Mouse (Mus musculus): ENCODE results near the gene Gm5662. TPM values are rescaled to one million over a fixed set of nuclear protein-coding genes. Genes with fewer than 3 reads are reported as not detected.
"Not testable (repeated sequence)": the region's sequence is repeated elsewhere in the genome, so short reads cannot be mapped to it uniquely, and the experiment has no call there.

The Gm5662 gene
- not detected in 2 replicates for polyA plus RNA-seq (2016; fragmentation: Nextera tagmentation; extraction: Ambion mirVana)

DNA sequence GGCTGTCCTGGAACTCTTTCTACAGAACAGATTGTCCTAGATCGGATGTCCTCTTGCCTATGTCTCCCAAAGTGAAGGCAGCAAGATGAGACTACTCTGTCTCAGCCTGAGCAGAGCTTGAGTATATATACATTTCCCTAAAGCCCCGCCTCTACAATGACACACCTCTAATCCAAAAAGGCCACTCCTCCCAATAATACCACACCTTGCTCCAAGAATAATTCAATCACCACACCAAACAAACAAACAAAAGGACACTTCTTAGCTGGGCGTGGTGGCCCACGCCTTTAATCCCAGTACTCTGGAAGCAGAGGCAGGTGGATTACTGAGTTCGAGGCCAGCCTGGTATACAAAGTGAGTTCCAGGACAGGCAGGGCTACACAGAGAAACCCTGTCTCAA is at the start of gene Gm5662:
Gm5662 (minus strand) TSS at position 101 of the 400 bp plus-strand sequence.
- not testable (repeated sequence) for DNase-seq (ENCODE audit: low spot score); H3K9me3 ChIP-seq; H3K27ac ChIP-seq (replicated peaks); H3K36me3 ChIP-seq (replicated peaks); H3K4me3 ChIP-seq; H3K27me3 ChIP-seq (replicated peaks; ENCODE audit: low read depth, poor library complexity, severe bottlenecking); H3K4me1 ChIP-seq
- 86% methylated on average over 5 of the region's 5 CpGs for WGBS

DNA sequence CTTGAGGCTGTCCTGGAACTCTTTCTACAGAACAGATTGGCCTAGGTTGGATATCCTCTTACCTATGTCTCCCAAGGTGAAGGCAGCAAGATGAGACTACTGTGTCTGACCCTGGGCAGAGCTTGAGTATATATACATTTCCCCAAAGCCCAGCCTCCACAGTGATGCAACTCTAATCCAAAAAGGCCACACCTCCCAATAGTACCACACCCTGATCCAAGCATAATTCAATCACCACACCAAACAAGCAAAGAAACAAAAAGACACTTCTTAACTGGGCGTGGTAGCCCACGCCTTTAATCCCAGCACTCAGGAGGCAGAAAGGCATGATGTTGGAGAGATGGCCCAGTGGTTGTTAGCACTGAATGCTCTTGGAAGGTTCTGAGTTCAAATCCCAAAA is 49.6 kb upstream of the Gm5662 start, which contains the start of gene Gm5039:
Gm5039 (minus strand) TSS at position 101 of the 400 bp plus-strand sequence.
- WGBS, result 92% methylated on average over 2 of the region's 2 CpGs
- not testable (repeated sequence) for H3K4me1 ChIP-seq; H3K27me3 ChIP-seq (replicated peaks; ENCODE audit: low read depth, poor library complexity, severe bottlenecking); H3K27ac ChIP-seq (replicated peaks); DNase-seq (ENCODE audit: low spot score); H3K36me3 ChIP-seq (replicated peaks); H3K4me3 ChIP-seq; H3K9me3 ChIP-seq

DNA sequence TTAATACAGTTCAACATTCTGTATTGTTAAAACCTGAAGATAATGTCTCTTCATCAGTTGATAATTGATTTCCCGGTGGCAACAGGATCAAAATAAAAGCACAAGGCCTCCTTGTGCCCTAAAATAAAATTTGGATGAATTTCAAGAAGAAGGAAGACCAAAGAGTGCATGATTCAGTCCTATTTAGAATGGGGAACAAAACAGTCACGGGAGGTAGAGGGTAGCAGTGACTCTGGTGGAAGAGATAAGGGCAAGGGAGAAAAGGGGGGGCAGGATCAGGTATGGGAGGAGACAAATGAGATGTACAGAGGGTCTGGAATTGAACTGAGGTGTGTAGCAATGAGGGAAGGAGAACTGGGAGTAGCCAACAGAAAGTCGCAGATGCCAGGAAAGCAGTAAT is 40.3 kb upstream of the Gm5662 start:
- H3K27ac ChIP-seq (replicated peaks), result no peak overlapping the region
- H3K9me3 ChIP-seq, result 0 out of 2 replicates have a peak, but pooled peaks cover 2% of the 10 kb centered on the region
- WGBS, result 84% methylated on average over 3 of the region's 3 CpGs
- no peak for DNase-seq (ENCODE audit: low spot score)
- no peak overlapping the region for H3K4me3 ChIP-seq
- no peaks in the 10 kb centered on the region for H3K27me3 ChIP-seq (replicated peaks; ENCODE audit: low read depth, poor library complexity, severe bottlenecking)
- H3K4me1 ChIP-seq, result no peaks in the 10 kb centered on the region
- no peaks in the 10 kb centered on the region for H3K36me3 ChIP-seq (replicated peaks)

DNA sequence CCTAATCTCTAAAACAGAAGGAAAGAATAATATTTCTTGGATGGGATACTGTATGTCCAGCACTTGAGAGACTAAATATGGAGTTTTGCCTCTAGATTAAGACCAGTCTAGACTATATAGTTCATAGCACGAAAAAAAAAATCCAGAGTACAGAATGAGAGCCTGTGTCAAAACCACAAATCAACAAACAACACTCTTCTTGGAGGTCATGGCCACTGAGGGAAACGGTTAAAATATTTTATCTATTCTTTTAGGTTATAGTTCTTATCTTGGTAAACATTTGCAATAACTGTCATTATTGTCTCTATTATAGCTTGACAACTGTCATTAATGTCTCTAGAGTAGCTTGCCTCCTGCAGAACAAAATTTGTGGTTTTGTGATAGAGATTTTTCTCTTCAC is 22.9 kb upstream of the Gm5662 start:
- 82% methylated on average over 2 of the region's 2 CpGs for whole genome bisulfite sequencing
- DNase-seq (ENCODE audit: low spot score); H3K27me3 ChIP-seq (replicated peaks; ENCODE audit: low read depth, poor library complexity, severe bottlenecking); H3K4me3 ChIP-seq; H3K4me1 ChIP-seq; H3K27ac ChIP-seq (replicated peaks); H3K36me3 ChIP-seq (replicated peaks); H3K9me3 ChIP-seq: not testable (repeated sequence)

DNA sequence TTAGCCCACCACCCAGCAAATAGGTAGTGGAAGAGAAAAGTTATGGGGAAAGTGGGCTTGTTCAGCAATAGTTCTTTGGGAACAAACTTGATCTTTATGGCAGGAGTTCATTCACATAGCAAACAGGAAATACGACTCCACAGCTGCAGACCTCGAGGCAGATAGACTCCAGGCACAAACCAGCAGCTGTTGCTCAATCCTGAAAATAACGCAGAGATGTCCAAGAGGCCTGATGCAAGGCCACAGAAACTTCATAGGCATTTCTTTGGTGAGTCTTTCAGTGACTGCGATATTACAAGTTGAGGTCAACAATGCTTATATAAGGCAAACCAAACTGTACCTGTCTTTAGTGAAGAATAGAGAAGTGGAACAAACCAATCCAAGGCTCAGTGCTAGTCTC is 18.8 kb upstream of the Gm5662 start:
- not testable (repeated sequence) for DNase-seq (ENCODE audit: low spot score); H3K4me3 ChIP-seq
- WGBS, result 76% methylated on average over 4 of the region's 4 CpGs

DNA sequence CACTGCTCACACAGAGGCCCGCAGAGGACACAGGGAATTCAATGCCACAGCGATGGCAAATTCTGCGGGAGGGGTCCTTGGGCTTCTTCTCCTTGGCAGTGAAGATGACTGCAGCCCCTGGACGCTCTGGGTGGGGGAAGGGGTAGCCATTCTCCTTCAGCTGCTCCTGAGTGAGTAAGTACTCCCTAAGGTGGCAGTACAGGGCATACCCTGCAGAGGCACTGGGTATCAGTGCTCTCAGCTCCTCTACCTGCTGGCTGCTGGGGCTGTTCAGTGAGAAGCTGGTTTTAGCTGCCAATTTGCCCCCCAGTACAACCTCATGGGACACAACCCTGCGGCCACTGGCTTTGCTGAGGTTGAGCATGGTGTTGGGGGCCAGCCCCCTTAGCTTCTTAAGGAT is 10.9 kb upstream of the Gm5662 start:
- DNase-seq (ENCODE audit: low spot score); H3K27ac ChIP-seq (replicated peaks); H3K36me3 ChIP-seq (replicated peaks); H3K9me3 ChIP-seq; H3K4me3 ChIP-seq; H3K4me1 ChIP-seq; H3K27me3 ChIP-seq (replicated peaks; ENCODE audit: low read depth, poor library complexity, severe bottlenecking): not testable (repeated sequence)
- 95% methylated on average over 4 of the region's 5 CpGs for WGBS

More for the DNA sequence above, 18.8 kb upstream of the Gm5662 start:
- H3K36me3 ChIP-seq (replicated peaks); H3K27me3 ChIP-seq (replicated peaks; ENCODE audit: low read depth, poor library complexity, severe bottlenecking); H3K27ac ChIP-seq (replicated peaks); H3K4me1 ChIP-seq; H3K9me3 ChIP-seq: not testable (repeated sequence)

DNA sequence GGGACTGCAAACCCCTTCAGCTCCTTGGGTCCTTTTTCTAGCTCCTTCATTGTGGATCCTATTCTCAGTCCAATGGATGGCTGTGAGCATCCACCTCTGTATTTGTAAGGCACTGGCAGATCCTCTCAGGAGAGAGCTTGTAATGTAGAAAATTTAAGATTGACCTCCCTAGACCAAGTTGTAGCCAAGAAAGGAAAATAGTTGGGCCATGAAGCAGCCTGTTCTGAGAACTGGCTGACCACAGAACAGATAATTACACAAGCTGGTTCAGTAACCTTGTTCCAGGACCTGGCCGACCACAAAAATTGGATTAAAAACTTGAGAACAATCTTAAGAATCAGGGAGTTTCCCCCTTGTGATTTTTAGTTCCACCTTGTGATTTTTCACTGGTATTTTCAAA is 17.1 kb downstream of the Gm5662 start:
- H3K4me1 ChIP-seq, result no peaks in the 10 kb centered on the region
- H3K36me3 ChIP-seq (replicated peaks), result no peaks in the 10 kb centered on the region
- WGBS, result 48% methylated on average over 1 of the region's 1 CpGs
- no peak overlapping the region for H3K4me3 ChIP-seq
- H3K9me3 ChIP-seq, result peaks cover 8% of the 10 kb centered on the region; the same call in 1 of the 2 replicates
- no peaks in the 10 kb centered on the region for H3K27me3 ChIP-seq (replicated peaks; ENCODE audit: low read depth, poor library complexity, severe bottlenecking)
- no peak for DNase-seq (ENCODE audit: low spot score)
- H3K27ac ChIP-seq (replicated peaks), result no peak overlapping the region

DNA sequence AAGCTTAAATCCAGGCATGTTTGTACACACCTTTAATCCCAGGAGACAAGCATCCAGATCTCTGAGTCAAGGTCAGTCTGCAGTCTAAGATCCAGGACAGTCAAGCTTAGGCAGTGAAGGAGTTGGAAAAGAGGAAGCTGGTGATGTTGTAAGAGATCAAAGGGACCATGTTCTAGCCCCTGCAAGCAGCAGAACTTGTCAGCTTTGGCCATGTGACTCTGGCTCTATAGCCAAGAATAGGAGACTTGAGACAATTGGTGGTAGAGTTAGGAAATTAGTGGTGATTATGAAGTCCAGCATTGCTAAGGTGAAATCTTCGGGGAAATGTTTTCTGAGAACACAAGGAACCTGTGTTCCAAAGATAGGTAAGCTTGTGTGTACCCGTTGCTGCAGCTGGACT is 18.4 kb downstream of the Gm5662 start:
- H3K27me3 ChIP-seq (replicated peaks; ENCODE audit: low read depth, poor library complexity, severe bottlenecking); H3K36me3 ChIP-seq (replicated peaks); H3K4me3 ChIP-seq; H3K9me3 ChIP-seq; DNase-seq (ENCODE audit: low spot score); H3K27ac ChIP-seq (replicated peaks); H3K4me1 ChIP-seq: not testable (repeated sequence)
- 63% methylated on average over 2 of the region's 2 CpGs for WGBS

DNA sequence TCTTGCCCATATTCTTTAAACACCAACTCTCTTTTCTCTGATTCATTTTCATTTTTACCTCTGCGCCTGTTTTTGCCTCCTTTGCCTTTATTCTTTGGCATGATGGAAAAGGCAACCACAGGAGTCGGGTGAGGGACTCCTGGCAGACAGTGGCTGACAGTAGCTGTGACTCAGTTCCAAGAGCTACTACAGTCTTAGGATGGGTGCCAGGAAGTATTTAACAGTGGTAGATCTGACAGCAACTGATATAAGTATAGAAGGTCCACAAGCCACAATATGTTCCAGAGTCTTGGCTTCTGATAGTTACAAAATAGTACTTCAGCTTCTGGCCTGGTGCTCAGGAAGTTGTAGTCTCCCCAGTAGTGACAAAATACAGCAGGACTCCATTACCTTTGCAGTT is 24.3 kb downstream of the Gm5662 start, which contains the start of gene Gm8332:
Gm8332 (minus strand) TSS at position 101 of the 400 bp plus-strand sequence.
- not testable (repeated sequence) for DNase-seq (ENCODE audit: low spot score); H3K27me3 ChIP-seq (replicated peaks; ENCODE audit: low read depth, poor library complexity, severe bottlenecking); H3K9me3 ChIP-seq; H3K27ac ChIP-seq (replicated peaks); H3K4me1 ChIP-seq; H3K36me3 ChIP-seq (replicated peaks); H3K4me3 ChIP-seq
- 82% methylated on average over 2 of the region's 2 CpGs for WGBS

DNA sequence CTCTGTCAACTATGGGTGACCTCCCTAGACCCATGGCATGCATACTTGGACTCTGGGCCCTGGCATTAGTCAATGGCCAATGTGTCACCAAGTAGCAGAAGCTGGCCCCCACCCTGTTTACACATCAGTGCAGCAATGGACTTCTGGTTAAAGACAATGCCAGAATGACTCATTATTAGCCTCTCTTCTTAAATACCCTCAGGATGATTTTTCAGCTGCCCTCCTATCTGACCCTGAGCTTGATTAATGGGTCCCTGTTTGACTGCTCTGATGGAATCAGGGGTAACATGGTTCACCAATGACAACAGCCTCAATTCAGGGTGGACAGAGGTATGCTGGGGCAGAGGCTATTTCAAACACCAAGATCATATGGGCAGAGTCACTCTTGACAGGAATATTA is 28.5 kb downstream of the Gm5662 start:
- not testable (repeated sequence) for H3K27ac ChIP-seq (replicated peaks); H3K27me3 ChIP-seq (replicated peaks; ENCODE audit: low read depth, poor library complexity, severe bottlenecking); H3K4me1 ChIP-seq; H3K9me3 ChIP-seq; DNase-seq (ENCODE audit: low spot score); H3K4me3 ChIP-seq; H3K36me3 ChIP-seq (replicated peaks)

DNA sequence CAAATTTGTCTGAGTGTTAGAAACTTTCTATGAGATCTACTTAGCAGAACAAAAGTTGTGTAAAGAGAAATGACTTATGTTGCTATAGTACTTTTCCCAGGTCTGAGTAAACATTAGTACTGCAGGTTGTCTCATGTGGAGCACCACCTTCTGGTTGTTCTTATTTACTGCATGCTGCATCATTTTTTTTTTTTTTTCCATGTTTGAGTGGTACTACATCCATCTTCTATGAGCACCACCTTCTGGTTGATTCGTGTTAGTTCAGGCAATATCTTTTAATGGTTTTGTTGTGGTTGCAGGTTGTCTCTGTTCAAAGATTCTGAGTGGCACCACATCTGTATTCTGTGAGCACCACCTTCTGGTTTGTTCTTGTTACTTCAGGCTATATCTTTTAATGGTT is 31.4 kb downstream of the Gm5662 start:
- not testable (repeated sequence) for H3K27ac ChIP-seq (replicated peaks); H3K36me3 ChIP-seq (replicated peaks); H3K9me3 ChIP-seq; H3K4me1 ChIP-seq; H3K4me3 ChIP-seq; DNase-seq (ENCODE audit: low spot score); H3K27me3 ChIP-seq (replicated peaks; ENCODE audit: low read depth, poor library complexity, severe bottlenecking)
- 43% methylated on average over 1 of the region's 1 CpGs for WGBS

Other genes with a start within 250 kb of the Gm5662 start
- gene Gm2056, start 247.5 kb downstream of the Gm5662 start, polyA plus RNA-seq (2016; fragmentation: Nextera tagmentation; extraction: Ambion mirVana), result not detected in 2 replicates
- not detected in 2 replicates for gene Gm16368, start 190.8 kb downstream of the Gm5662 start, polyA plus RNA-seq (2016; fragmentation: Nextera tagmentation; extraction: Ambion mirVana)
- not detected in 2 replicates for gene Gm10436, start 92.4 kb downstream of the Gm5662 start, polyA plus RNA-seq (2016; fragmentation: Nextera tagmentation; extraction: Ambion mirVana)
- not detected in 2 replicates for gene Gm8332, start 24.4 kb downstream of the Gm5662 start, polyA plus RNA-seq (2016; fragmentation: Nextera tagmentation; extraction: Ambion mirVana)
- not detected in 2 replicates for gene Gm5039, start 49.5 kb upstream of the Gm5662 start, polyA plus RNA-seq (2016; fragmentation: Nextera tagmentation; extraction: Ambion mirVana)
- gene Adck1, start 86.1 kb upstream of the Gm5662 start, polyA plus RNA-seq (2016; fragmentation: Nextera tagmentation; extraction: Ambion mirVana), result 21.8 and 23.7 TPM in 2 replicates